Mouse (Mus musculus) gastrocnemius, postnatal 36 days (tissue): ENCODE results near the gene Cdc42ep2. TPM values are rescaled to one million over a fixed set of nuclear protein-coding genes. Genes with fewer than 3 reads are reported as not detected.
A peak's percentile ranks its signal among the peaks of the same experiment; 100 is the strongest.

ENCODE experiments used
- DNase-seq, 2 experiments: peaks; one replicate each; pipeline ENCODE4 v3.0.0; 2022
- intact Hi-C: fragments of 180-260 bp; cut with DNase I; formaldehyde crosslinking; loops from one replicate; pipeline ENCODE4 v1.15.1; 2025
- long read RNA-seq, 2 experiments: library from polyadenylated mRNA; stranded (forward); transcript quantifications; one replicate each; pipeline ENCODE4 v2.0.0; 2021
- total RNA-seq, 2 experiments: library from RNA; stranded (reverse); gene quantifications; 2 replicates each; pipeline ENCODE4 v1.2.3; 2021

The Cdc42ep2 gene
- 10 to 100 TPM; 10.1 to 12.4 TPM for total RNA-seq
- long read RNA-seq, experiment 1, transcript Cdc42ep2-201 (2 exons, 3,411 nt): major isoform, 15 of 19 reads
- long read RNA-seq, experiment 1, partial matches to known transcripts: 0 of 19 reads
- long read RNA-seq, experiment 1, other reads (novel, unspliced or antisense): 4 of 19 reads
- long read RNA-seq, experiment 2, transcript Cdc42ep2-201 (2 exons, 3,411 nt): major isoform, 26 of 29 reads
- long read RNA-seq, experiment 2, partial matches to known transcripts: 0 of 29 reads
- long read RNA-seq, experiment 2, other reads (novel, unspliced or antisense): 3 of 29 reads

- intact Hi-C loops: loop anchor here (1.0 to 5.0 kb wide), 3 partner anchors 18 to 93 kb away; partner anchors contain the start of gene Capn1
- DNase-seq: peak; percentile 94 to 99
These were observed at the start of gene Cdc42ep2 for GRCm38 (mm10) chr19:5924713-5925093. Cdc42ep2 (minus strand) TSS chr19:5924816.

- intact Hi-C loops: loop anchor here (5.0 kb wide), 1 partner anchor 155 kb away; no protein-coding TSS in a partner anchor
- no peak for DNase-seq
These were observed 43.0 kb upstream of the Cdc42ep2 start for GRCm38 (mm10) chr19:5967664-5968063.

- intact Hi-C loops: loop anchor here (1.0 to 5.0 kb wide), 2 partner anchors 52 to 156 kb away; no protein-coding TSS in a partner anchor
- DNase-seq: no peak
These were observed 42.2 kb upstream of the Cdc42ep2 start for GRCm38 (mm10) chr19:5966786-5967185.

GRCm38 (mm10) chr19:5965910-5966309 is 41.3 kb upstream of the Cdc42ep2 start:
- intact Hi-C loops: loop anchor here (1.0 to 5.0 kb wide), 2 partner anchors 52 to 156 kb away; no protein-coding TSS in a partner anchor
- DNase-seq: no peak

GRCm38 (mm10) chr19:5965280-5965679 is 40.7 kb upstream of the Cdc42ep2 start:
- peak; percentile 67 to 71 for DNase-seq
- intact Hi-C loops: loop anchor here (5.0 kb wide), 1 partner anchor 157 kb away; no protein-coding TSS in a partner anchor

- intact Hi-C loops: loop anchor here (5.0 kb wide), 1 partner anchor 157 kb away; no protein-coding TSS in a partner anchor
- no peak for DNase-seq
These were observed 40.2 kb upstream of the Cdc42ep2 start for GRCm38 (mm10) chr19:5964804-5965203.

GRCm38 (mm10) chr19:5963883-5964562 is 39.4 kb upstream of the Cdc42ep2 start, which contains the start of gene Pola2:
Pola2 (minus strand) TSS chr19:5964202.
- intact Hi-C loops: no loop called here
- peak; percentile 83 for DNase-seq

GRCm38 (mm10) chr19:5962651-5963050 is 38.0 kb upstream of the Cdc42ep2 start:
- intact Hi-C loops: no loop called here
- no peak for DNase-seq

GRCm38 (mm10) chr19:5957371-5957770 is 32.8 kb upstream of the Cdc42ep2 start:
- intact Hi-C loops: no loop called here
- no peak for DNase-seq

GRCm38 (mm10) chr19:5956685-5957084 is 32.1 kb upstream of the Cdc42ep2 start:
- intact Hi-C loops: loop anchor here (1.0 kb wide), 1 partner anchor 32 kb away; the partner anchor contains the start of gene Cdc42ep2

GRCm38 (mm10) chr19:5955704-5956670 is 31.4 kb upstream of the Cdc42ep2 start:
- DNase-seq: no peak

More at GRCm38 (mm10) chr19:5956685-5957084, 32.1 kb upstream of the Cdc42ep2 start:
- peak; percentile 71 to 77 for DNase-seq

GRCm38 (mm10) chr19:5954936-5955335 is 30.3 kb upstream of the Cdc42ep2 start:
- intact Hi-C loops: no loop called here
- DNase-seq: no peak

More at GRCm38 (mm10) chr19:5955704-5956670, 31.4 kb upstream of the Cdc42ep2 start:
- intact Hi-C loops: loop anchor here (1.0 kb wide), 1 partner anchor 32 kb away; the partner anchor contains the start of gene Cdc42ep2

- intact Hi-C loops: no loop called here
- no peak for DNase-seq
These were observed 29.6 kb upstream of the Cdc42ep2 start for GRCm38 (mm10) chr19:5954031-5954710.

GRCm38 (mm10) chr19:5953201-5953770 is 28.7 kb upstream of the Cdc42ep2 start:
- intact Hi-C loops: no loop called here
- no peak for DNase-seq

- intact Hi-C loops: no loop called here
- no peak for DNase-seq
These were observed 27.6 kb upstream of the Cdc42ep2 start for GRCm38 (mm10) chr19:5952071-5952691.

GRCm38 (mm10) chr19:5951631-5952030 is 27.0 kb upstream of the Cdc42ep2 start:
- intact Hi-C loops: no loop called here
- no peak for DNase-seq

- intact Hi-C loops: no loop called here
- DNase-seq: no peak
These were observed 25.6 kb upstream of the Cdc42ep2 start for GRCm38 (mm10) chr19:5950218-5950617.

GRCm38 (mm10) chr19:5945891-5946290 is 21.3 kb upstream of the Cdc42ep2 start:
- DNase-seq: peak; percentile 68 to 72
- intact Hi-C loops: no loop called here

GRCm38 (mm10) chr19:5945027-5945426 is 20.4 kb upstream of the Cdc42ep2 start:
- intact Hi-C loops: no loop called here
- DNase-seq: no peak
